ENCODE assay signal across 29 mouse cellular contexts in genomic region chr14:92678845-92679499, GRCm38 (mm10).
DNase-seq lines count a peak whose midpoint lies in the region; ATAC-seq and TF ChIP-seq lines count a peak whose summit lies in the region.
"Had no signal": no experiment of that assay in that cellular context is flagged by ENCODE, and none has a peak within 500 bp of the region (broad histone marks: within the 10 kb centered on the region; RNA-seq: fewer than 3 reads in every experiment).

No protein-coding gene starts in this region.

- TF ChIP-seq CTCF in intestine, postnatal 0 days (IDR thresholded peaks at IDR 0.05; ENCODE audit: low read depth) = no peak

- H3K27me3 ChIP-seq in embryonic facial prominence, embryonic 11.5 days (ENCODE audit: control insufficient read depth, insufficient read depth, low read length) = no peaks in the 10 kb centered on the region
- H3K27me3 ChIP-seq in embryonic facial prominence, embryonic 10.5 days (replicated peaks; ENCODE audit: low read depth, poor library complexity, severe bottlenecking) = no peaks in the 10 kb centered on the region
- H3K27me3 ChIP-seq in intestine, embryonic 14.5 days (replicated peaks; ENCODE audit: control insufficient read depth, insufficient read depth, low read length) = no peaks in the 10 kb centered on the region
- H3K27me3 ChIP-seq in intestine, postnatal 0 days (replicated peaks; ENCODE audit: control insufficient read depth, insufficient read depth, low read length) = no peaks in the 10 kb centered on the region
- H3K27me3 ChIP-seq: embryonic facial prominence, embryonic 12.5 days; heart, embryonic 15.5 days; kidney, embryonic 15.5 days; limb, embryonic 12.5 days; liver, embryonic 15.5 days; lung, embryonic 15.5 days; neural tube, embryonic 12.5 days had no signal

- ATAC-seq in embryonic facial prominence, embryonic 11.5 days (replicated peaks; ENCODE audit: insufficient number of reproducible peaks, low FRiP score, low TSS enrichment, low read depth) = no peak
- peak; percentile 60 for ATAC-seq in intestine, embryonic 14.5 days (replicated peaks; ENCODE audit: low FRiP score, low TSS enrichment, low read depth)
- ATAC-seq in intestine, postnatal 0 days = no peak
- ATAC-seq: hindbrain, embryonic 16.5 days had no signal

- no peaks in the 10 kb centered on the region for H3K9me3 ChIP-seq in embryonic facial prominence, embryonic 11.5 days (replicated peaks; ENCODE audit: control insufficient read depth, low read length)
- H3K9me3 ChIP-seq in embryonic facial prominence, embryonic 10.5 days = no peaks in the 10 kb centered on the region
- H3K9me3 ChIP-seq in intestine, embryonic 14.5 days (ENCODE audit: control insufficient read depth, low read length) = no peaks in the 10 kb centered on the region
- no peaks in the 10 kb centered on the region for H3K9me3 ChIP-seq in intestine, postnatal 0 days (ENCODE audit: control insufficient read depth)
- H3K9me3 ChIP-seq: embryonic facial prominence, embryonic 12.5 days; heart, embryonic 10.5 days; heart, embryonic 15.5 days; kidney, embryonic 15.5 days; limb, embryonic 12.5 days; liver, embryonic 15.5 days; lung, embryonic 15.5 days; neural tube, embryonic 12.5 days had no signal

- H3K4me3 ChIP-seq in embryonic facial prominence, embryonic 11.5 days (ENCODE audit: low read depth, low read length) = no peak overlapping the region
- H3K4me3 ChIP-seq in embryonic facial prominence, embryonic 10.5 days = no peak overlapping the region
- no peak overlapping the region for H3K4me3 ChIP-seq in intestine, embryonic 14.5 days (ENCODE audit: low read depth, low read length)
- H3K4me3 ChIP-seq in intestine, postnatal 0 days (ENCODE audit: low read depth, low read length) = no peak overlapping the region
- H3K4me3 ChIP-seq: embryonic facial prominence, embryonic 12.5 days; erythroblast, embryonic 14.5 days; heart, embryonic 10.5 days; heart, embryonic 15.5 days; kidney, embryonic 15.5 days; limb, embryonic 12.5 days; liver, embryonic 15.5 days; lung, embryonic 15.5 days; myocyte; neural tube, embryonic 12.5 days had no signal

- peak; percentile 14 for DNase-seq in embryonic facial prominence, embryonic 11.5 days (ENCODE audit: low spot score)
- no peak for DNase-seq in embryonic facial prominence, embryonic 10.5 days (ENCODE audit: low spot score)
- no peak for DNase-seq in intestine, embryonic 14.5 days (ENCODE audit: low spot score)
- DNase-seq in brain, adult 2 months (ENCODE audit: low read depth, low spot score) = peak; percentile 32
- DNase-seq in hindlimb bud, embryonic 11.5 days (ENCODE audit: extremely low spot score, low read depth, low spot score) = peak; percentile 10
- DNase-seq in lung, postnatal 25 days (ENCODE audit: low spot score) = no peak
- DNase-seq: adrenal gland, adult 8-10 months; cerebellum, adult 11-12 months; cerebellum, postnatal 10 days; gastrocnemius, postnatal 14 days; kidney, adult 18-20 months; kidney, postnatal 25 days; lung, postnatal 36 days; right cerebral cortex, adult 18-20 months; spleen, adult 18-20 months; thymus, postnatal 4 days had no signal

- 64% methylated on average over 4 of the region's 4 CpGs for WGBS in embryonic facial prominence, embryonic 11.5 days
- WGBS in embryonic facial prominence, embryonic 10.5 days = 65% methylated on average over 4 of the region's 4 CpGs
- WGBS in intestine, embryonic 14.5 days = 59% methylated on average over 4 of the region's 4 CpGs
- WGBS in intestine, postnatal 0 days = 23% methylated on average over 4 of the region's 4 CpGs

- no peaks in the 10 kb centered on the region for H3K4me1 ChIP-seq in embryonic facial prominence, embryonic 11.5 days (ENCODE audit: control insufficient read depth, insufficient read depth, low read length)
- peaks cover 7% of the 10 kb centered on the region; the same call in 1 of the 2 replicates for H3K4me1 ChIP-seq in embryonic facial prominence, embryonic 10.5 days
- H3K4me1 ChIP-seq in intestine, embryonic 14.5 days (replicated peaks; ENCODE audit: control insufficient read depth, insufficient read depth, low read length) = no peaks in the 10 kb centered on the region
- H3K4me1 ChIP-seq in intestine, postnatal 0 days (replicated peaks; ENCODE audit: control insufficient read depth, insufficient read depth, low read length) = no peaks in the 10 kb centered on the region
- H3K4me1 ChIP-seq: embryonic facial prominence, embryonic 12.5 days; heart, embryonic 10.5 days; heart, embryonic 15.5 days; kidney, embryonic 15.5 days; liver, embryonic 15.5 days; lung, embryonic 15.5 days; neural tube, embryonic 12.5 days had no signal

- H3K9ac ChIP-seq in embryonic facial prominence, embryonic 11.5 days (replicated peaks; ENCODE audit: low read length) = no peak overlapping the region
- no peak overlapping the region for H3K9ac ChIP-seq in intestine, embryonic 14.5 days (ENCODE audit: low read length)
- H3K9ac ChIP-seq in intestine, postnatal 0 days (ENCODE audit: low read depth, low read length) = no peak overlapping the region
- H3K9ac ChIP-seq: embryonic facial prominence, embryonic 12.5 days; heart, embryonic 15.5 days; kidney, embryonic 15.5 days; limb, embryonic 12.5 days; liver, embryonic 15.5 days; lung, embryonic 15.5 days; neural tube, embryonic 12.5 days had no signal

- H3K27ac ChIP-seq in embryonic facial prominence, embryonic 11.5 days (replicated peaks; ENCODE audit: low read depth, low read length) = no peak overlapping the region
- no peak overlapping the region for H3K27ac ChIP-seq in embryonic facial prominence, embryonic 10.5 days (replicated peaks)
- no peak overlapping the region for H3K27ac ChIP-seq in intestine, embryonic 14.5 days (ENCODE audit: low read depth)
- H3K27ac ChIP-seq in intestine, postnatal 0 days (ENCODE audit: low read depth, low read length) = no peak overlapping the region
- H3K27ac ChIP-seq: embryonic facial prominence, embryonic 12.5 days; heart, embryonic 10.5 days; heart, embryonic 15.5 days; kidney, embryonic 15.5 days; limb, embryonic 12.5 days; liver, embryonic 15.5 days; lung, embryonic 15.5 days; neural tube, embryonic 12.5 days had no signal

- no peak overlapping the region for H3K4me2 ChIP-seq in embryonic facial prominence, embryonic 11.5 days (ENCODE audit: low read depth, low read length)
- no peak overlapping the region for H3K4me2 ChIP-seq in intestine, embryonic 14.5 days (ENCODE audit: low read length)
- no peak overlapping the region for H3K4me2 ChIP-seq in intestine, postnatal 0 days (replicated peaks; ENCODE audit: low read depth)
- H3K4me2 ChIP-seq: embryonic facial prominence, embryonic 12.5 days; heart, embryonic 15.5 days; kidney, embryonic 15.5 days; limb, embryonic 12.5 days; liver, embryonic 15.5 days; lung, embryonic 15.5 days; neural tube, embryonic 12.5 days had no signal

- no peaks in the 10 kb centered on the region for H3K36me3 ChIP-seq in embryonic facial prominence, embryonic 11.5 days (replicated peaks; ENCODE audit: control insufficient read depth, insufficient read depth, low read depth, low read length)
- no peaks in the 10 kb centered on the region for H3K36me3 ChIP-seq in embryonic facial prominence, embryonic 10.5 days (replicated peaks)
- no peaks in the 10 kb centered on the region for H3K36me3 ChIP-seq in intestine, embryonic 14.5 days (ENCODE audit: control insufficient read depth, insufficient read depth, low read length)
- H3K36me3 ChIP-seq in intestine, postnatal 0 days (ENCODE audit: control insufficient read depth, insufficient read depth) = no peaks in the 10 kb centered on the region
- H3K36me3 ChIP-seq: embryonic facial prominence, embryonic 12.5 days; G1E; heart, embryonic 10.5 days; heart, embryonic 15.5 days; kidney, embryonic 15.5 days; limb, embryonic 12.5 days; liver, embryonic 15.5 days; lung, embryonic 15.5 days; neural tube, embryonic 12.5 days had no signal

Comparison
In these comparisons a context has a peak if more than half of its experiments do, and no peak if none do; other contexts are left out.
1. DNase-seq: peak in embryonic facial prominence, embryonic 11.5 days (single experiment), brain, adult 2 months (single experiment) and hindlimb bud, embryonic 11.5 days (single experiment); none in embryonic facial prominence, embryonic 10.5 days (single experiment), intestine, embryonic 14.5 days (single experiment) and lung, postnatal 25 days (single experiment).